Mouse (Mus musculus) cortical plate, adult 2 months (tissue): ENCODE measurements around the gene G430095P16Rik.

Source experiments
- CTCF ChIP-seq: fragments of 200-500 bp; IDR thresholded peaks from 2 replicates; pipeline ENCODE4 v1.5.1; 2011; ENCODE audit warnings: mild to moderate bottlenecking, control low read depth, low read length; ENCODE audit not compliant: insufficient read depth; ENCODE audit errors: extremely low read depth
- POLR2A ChIP-seq: fragments of 200-500 bp; IDR thresholded peaks from 2 replicates; pipeline ENCODE4 v1.6.1; 2011; ENCODE audit warnings: mild to moderate bottlenecking, low read length, control low read depth; ENCODE audit not compliant: insufficient read depth; ENCODE audit errors: extremely low read depth

DNA sequence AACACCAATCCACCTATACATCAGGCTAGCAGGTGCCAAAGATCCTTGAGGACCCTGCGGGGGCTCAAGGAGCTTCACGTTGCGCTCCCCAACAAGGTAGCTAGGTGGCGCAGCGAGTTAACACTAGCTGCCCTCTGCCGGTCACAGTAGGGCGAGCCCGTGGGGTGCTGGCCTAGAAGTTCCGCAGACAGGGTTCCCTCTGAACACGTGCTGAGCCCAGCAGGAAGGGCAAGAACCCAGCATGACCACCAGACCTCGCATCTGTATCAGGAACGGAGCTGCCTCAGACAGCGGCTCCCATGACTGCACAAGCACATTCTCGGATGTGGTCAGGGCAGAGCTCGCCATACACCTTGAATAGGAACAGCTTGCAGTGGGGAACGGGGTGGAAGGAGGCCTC, 14.8 kb downstream of the G430095P16Rik start:
- TF ChIP-seq POLR2A, result no peak
- TF ChIP-seq CTCF, result peak; percentile 95
